Mouse (Mus musculus) hindbrain, embryonic 13.5 days (tissue): ENCODE measurements at regions not wholly inside any gene's neighbourhood (a gene's known extent, or its start where the extent isn't known, plus 50 kb on each side); places are given as distances from the start of the nearest gene placed in this dataset.

ENCODE experiments used
- ATAC-seq: fragments of 200-750 bp; cut with Nextera tagmentation; 2 replicates; pipeline ENCODE4 v1.8.0; 2017; ENCODE audit warnings: moderate TSS enrichment; ENCODE audit not compliant: low FRiP score
- H3K27ac ChIP-seq: fragments of 300-500 bp; sonication (generic); 2 replicates; pipeline ENCODE4 v1.5.1; 2015; ENCODE audit warnings: inconsistent platforms, mild to moderate bottlenecking, moderate library complexity
- H3K27me3 ChIP-seq: fragments of 300-500 bp; sonication (generic); 2 replicates; pipeline ENCODE4 v1.6.1; 2015; ENCODE audit warnings: mild to moderate bottlenecking, inconsistent platforms
- H3K36me3 ChIP-seq: fragments of 300-500 bp; sonication (generic); 2 replicates; pipeline ENCODE4 v1.6.1; 2015; ENCODE audit warnings: mild to moderate bottlenecking, inconsistent platforms
- H3K4me1 ChIP-seq: fragments of 300-500 bp; sonication (generic); replicated peaks from 2 replicates; pipeline ENCODE4 v1.6.1; 2015; ENCODE audit warnings: inconsistent platforms
- H3K4me2 ChIP-seq: fragments of 300-500 bp; sonication (generic); 2 replicates; pipeline ENCODE4 v1.6.1; 2015; ENCODE audit warnings: inconsistent platforms, mild to moderate bottlenecking, moderate library complexity
- H3K4me3 ChIP-seq: fragments of 300-500 bp; sonication (generic); 2 replicates; pipeline ENCODE4 v1.5.1; 2015; ENCODE audit warnings: mild to moderate bottlenecking, inconsistent platforms
- H3K9ac ChIP-seq: fragments of 300-500 bp; sonication (generic); 2 replicates; pipeline ENCODE4 v1.6.1; 2015; ENCODE audit warnings: mild to moderate bottlenecking, inconsistent platforms
- H3K9me3 ChIP-seq: fragments of 300-500 bp; sonication (generic); 2 replicates; pipeline ENCODE4 v1.6.1; 2016; ENCODE audit warnings: inconsistent platforms
- WGBS: fragments of 180-500 bp; shearing (Covaris S2); methylation state at CpG from one replicate; pipeline ENCODE4 v1.1.7; 2015; 5-methylcytosine and 5-hydroxymethylcytosine counted together

- Histone ChIP-seq H3K36me3 (no peaks in the 10 kb centered on the region), H3K9ac (no peak overlapping the region), H3K27ac (no peak overlapping the region), H3K9me3 (no peaks in the 10 kb centered on the region), H3K4me3 (no peak overlapping the region), H3K4me1 (no peaks in the 10 kb centered on the region; the same call in 1 of the 2 replicates), H3K27me3 (no peaks in the 10 kb centered on the region), H3K4me2 (no peak overlapping the region)
- no peak for ATAC-seq
- 71% methylated on average over 8 of the region's 8 CpGs for WGBS
Observed at GRCm38 (mm10) chr9:68402176-68402845, 251.3 kb upstream of the Rora start.

DNA sequence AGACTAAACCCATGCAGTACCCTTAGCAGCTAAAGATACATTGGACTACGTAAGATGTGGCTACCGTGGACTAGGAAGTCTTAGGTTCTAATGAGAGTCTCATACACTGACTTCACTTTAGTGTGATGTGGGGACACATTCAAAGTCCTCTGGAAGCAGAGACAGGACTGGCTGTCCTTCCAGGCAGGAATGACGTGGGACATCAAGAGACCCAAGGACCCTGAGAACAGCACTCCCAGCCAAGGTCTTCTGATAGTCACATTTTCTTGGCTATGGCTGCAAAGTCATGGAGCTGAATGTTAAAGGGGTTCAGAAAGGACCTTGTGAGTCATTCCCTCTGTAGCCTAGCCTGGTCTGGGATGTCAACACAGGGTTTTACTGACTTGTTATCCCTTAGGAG lies 250.6 kb upstream of the Rora start:
- no peak for ATAC-seq

DNA sequence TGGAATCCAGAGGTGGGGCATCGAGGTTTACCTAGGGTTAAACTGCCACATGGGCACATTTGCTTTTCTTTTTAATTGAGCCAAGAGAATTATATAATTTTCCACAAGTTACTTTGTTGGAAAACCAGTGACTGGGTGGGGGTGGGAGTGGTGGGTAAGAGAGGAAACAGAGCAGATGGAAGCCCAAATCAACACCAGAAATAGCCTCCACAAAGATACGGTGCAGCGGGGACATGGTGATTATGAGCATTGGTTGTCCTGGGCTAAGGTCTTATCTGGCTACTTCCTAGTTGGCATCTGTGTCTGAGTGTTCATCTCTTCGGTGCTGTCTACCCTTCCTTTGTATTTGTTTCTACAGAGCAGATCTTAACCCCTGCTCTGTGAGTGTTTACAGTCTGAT lies 250.1 kb upstream of the Rora start:
- Histone ChIP-seq H3K9me3 (no peaks in the 10 kb centered on the region), H3K27me3 (no peaks in the 10 kb centered on the region), H3K36me3 (no peaks in the 10 kb centered on the region), H3K4me2 (no peak overlapping the region), H3K4me1 (no peaks in the 10 kb centered on the region; the same call in 1 of the 2 replicates), H3K27ac (no peak overlapping the region), H3K4me3 (no peak overlapping the region), H3K9ac (no peak overlapping the region)
- 90% methylated on average over 4 of the region's 4 CpGs for WGBS
- ATAC-seq, result no peak

More for the DNA sequence above, 250.6 kb upstream of the Rora start:
- Histone ChIP-seq H3K4me1 (no peaks in the 10 kb centered on the region; the same call in 1 of the 2 replicates), H3K27ac (no peak overlapping the region), H3K4me2 (no peak overlapping the region), H3K9ac (no peak overlapping the region), H3K9me3 (no peaks in the 10 kb centered on the region), H3K4me3 (no peak overlapping the region), H3K27me3 (no peaks in the 10 kb centered on the region), H3K36me3 (no peaks in the 10 kb centered on the region)
- 93% methylated on average over 3 of the region's 3 CpGs for WGBS

DNA sequence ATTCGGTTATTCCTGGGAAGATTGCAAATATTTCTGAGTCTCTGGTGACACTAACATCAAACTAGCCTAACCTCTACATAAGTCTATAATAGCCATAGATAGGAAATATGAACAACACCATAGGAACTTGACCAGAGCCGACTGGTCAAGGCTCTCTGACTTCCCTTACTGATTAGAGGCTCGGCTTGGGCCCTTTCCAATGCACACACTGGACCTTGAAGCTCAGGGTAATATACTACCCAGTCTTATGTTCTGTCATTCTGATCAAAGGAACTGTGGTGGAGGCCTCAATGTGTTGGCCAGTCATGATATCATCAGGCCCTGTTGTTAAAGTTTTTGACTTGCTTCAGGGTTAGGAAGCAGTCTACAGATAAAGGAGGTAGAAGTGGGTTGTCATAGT lies 243.8 kb upstream of the Rora start:
- Histone ChIP-seq H3K9ac (no peak overlapping the region), H3K27ac (no peak overlapping the region), H3K9me3 (no peaks in the 10 kb centered on the region), H3K4me3 (no peak overlapping the region), H3K36me3 (no peaks in the 10 kb centered on the region), H3K4me2 (no peak overlapping the region), H3K27me3 (no peaks in the 10 kb centered on the region), H3K4me1 (no peaks in the 10 kb centered on the region)
- ATAC-seq, result no peak
- WGBS, result 91% methylated on average over 3 of the region's 3 CpGs

GRCm38 (mm10) chr9:68426286-68426685 lies 227.3 kb upstream of the Rora start:
- Histone ChIP-seq H3K27me3 (no peaks in the 10 kb centered on the region), H3K27ac (no peak overlapping the region), H3K4me3 (no peak overlapping the region), H3K9ac (no peak overlapping the region), H3K4me1 (no peaks in the 10 kb centered on the region), H3K9me3 (no peaks in the 10 kb centered on the region), H3K4me2 (no peak overlapping the region), H3K36me3 (no peaks in the 10 kb centered on the region)
- 86% methylated on average over 2 of the region's 2 CpGs for WGBS
- no peak for ATAC-seq

DNA sequence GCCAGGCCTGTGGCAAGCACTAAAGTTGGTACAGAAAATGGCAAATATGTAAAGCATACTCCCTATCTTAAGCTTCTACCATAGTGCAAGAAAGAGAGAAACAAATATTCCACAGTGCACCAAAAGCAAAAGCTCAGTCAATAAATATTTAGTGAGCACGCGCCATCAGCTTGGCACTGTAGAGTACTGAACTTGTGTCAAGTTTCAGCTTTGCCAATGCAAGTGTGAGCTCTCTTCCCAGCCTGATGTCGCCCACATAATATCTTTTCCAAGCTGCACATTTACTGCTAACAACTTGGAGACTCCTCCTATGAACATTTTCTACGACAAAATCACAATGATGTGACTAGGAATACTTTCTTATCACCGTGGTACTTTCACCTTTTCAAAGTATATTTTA lies 190.8 kb upstream of the Rora start:
- Histone ChIP-seq H3K9ac (no peak overlapping the region), H3K36me3 (no peaks in the 10 kb centered on the region), H3K4me1 (no peaks in the 10 kb centered on the region), H3K27me3 (no peaks in the 10 kb centered on the region), H3K4me2 (no peak overlapping the region), H3K4me3 (no peak overlapping the region), H3K9me3 (no peaks in the 10 kb centered on the region), H3K27ac (no peak overlapping the region)
- WGBS, result 94% methylated on average over 5 of the region's 5 CpGs
- no peak for ATAC-seq

DNA sequence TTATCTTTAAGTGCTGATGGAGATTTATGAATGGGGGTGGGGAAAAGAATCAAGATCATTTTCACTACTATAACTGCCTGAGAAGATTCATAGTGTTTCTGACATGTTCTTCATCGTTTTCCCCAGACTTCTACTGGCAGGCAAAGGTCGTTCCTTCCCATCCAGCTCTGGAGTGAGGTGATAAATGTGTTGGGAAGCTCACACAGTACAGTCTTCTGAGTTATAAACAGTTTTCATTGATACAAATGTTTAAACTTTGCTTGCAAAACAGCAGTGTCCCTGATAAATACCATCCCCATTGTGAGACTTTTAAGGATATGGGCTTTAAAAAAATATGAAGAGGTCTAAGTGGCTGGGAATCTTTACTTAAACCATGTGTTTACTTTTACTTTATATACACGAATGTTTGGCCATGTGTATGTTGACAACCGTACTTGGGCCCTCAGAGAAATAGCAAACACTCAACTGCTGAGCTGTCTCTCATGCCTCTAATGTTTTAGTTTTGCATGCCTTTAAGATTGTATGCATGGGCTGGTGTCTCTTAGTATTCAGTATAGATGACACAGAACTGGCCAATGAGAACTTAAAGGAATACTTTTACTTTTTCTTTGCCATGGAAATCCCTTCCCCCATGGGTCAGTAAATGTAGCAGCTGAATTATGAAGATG lies 189.8 kb upstream of the Rora start:
- no peaks in the 10 kb centered on the region for H3K9me3 ChIP-seq
- no peak overlapping the region for H3K4me3 ChIP-seq
- H3K4me2 ChIP-seq, result no peak overlapping the region
- H3K27ac ChIP-seq, result no peak overlapping the region
- no peaks in the 10 kb centered on the region for H3K4me1 ChIP-seq
- no peaks in the 10 kb centered on the region for H3K36me3 ChIP-seq
- no peaks in the 10 kb centered on the region for H3K27me3 ChIP-seq
- H3K9ac ChIP-seq, result no peak overlapping the region
- WGBS, result 79% methylated on average over 4 of the region's 4 CpGs
- no peak for ATAC-seq

- 83% methylated on average over 5 of the region's 5 CpGs for WGBS
- no peaks in the 10 kb centered on the region for H3K36me3 ChIP-seq
Observed at GRCm38 (mm10) chr9:68466671-68467070, 186.9 kb upstream of the Rora start.

DNA sequence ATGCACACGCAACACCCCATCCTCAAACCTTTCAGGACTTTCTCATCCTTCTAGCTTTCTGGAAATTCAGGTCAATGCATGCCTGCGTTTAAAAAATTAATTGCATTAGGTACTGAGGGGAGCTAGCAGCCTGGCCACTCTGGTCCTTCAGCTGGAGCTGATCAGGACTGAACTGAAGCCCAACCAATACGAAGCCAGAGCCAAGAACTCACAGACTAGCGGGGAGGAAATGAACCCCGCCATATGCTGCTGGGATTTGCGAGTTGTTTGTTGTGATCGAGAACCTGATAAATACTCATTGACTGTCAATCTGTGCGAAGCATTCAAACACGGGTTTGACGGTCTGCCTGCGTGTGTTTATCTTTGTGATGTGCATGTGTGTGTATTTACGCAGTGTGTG lies 177.2 kb upstream of the Rora start:
- Histone ChIP-seq H3K4me3 (no peak overlapping the region), H3K27ac (no peak overlapping the region), H3K27me3 (no peaks in the 10 kb centered on the region), H3K4me1 (peaks cover 2% of the 10 kb centered on the region; the same call in 1 of the 2 replicates), H3K9ac (no peak overlapping the region), H3K9me3 (no peaks in the 10 kb centered on the region), H3K36me3 (no peaks in the 10 kb centered on the region), H3K4me2 (no peak overlapping the region)
- 92% methylated on average over 12 of the region's 12 CpGs for WGBS
- no peak for ATAC-seq

More at GRCm38 (mm10) chr9:68466671-68467070, 186.9 kb upstream of the Rora start:
- Histone ChIP-seq H3K9me3 (no peaks in the 10 kb centered on the region), H3K27ac (no peak overlapping the region), H3K4me1 (no peaks in the 10 kb centered on the region), H3K27me3 (no peaks in the 10 kb centered on the region), H3K9ac (no peak overlapping the region), H3K4me2 (no peak overlapping the region), H3K4me3 (no peak overlapping the region)
- ATAC-seq, result no peak

- Histone ChIP-seq H3K4me1 (peaks cover 2% of the 10 kb centered on the region; the same call in 1 of the 2 replicates), H3K9me3 (no peaks in the 10 kb centered on the region), H3K4me2 (no peak overlapping the region), H3K9ac (no peak overlapping the region), H3K36me3 (no peaks in the 10 kb centered on the region), H3K27me3 (no peaks in the 10 kb centered on the region), H3K27ac (no peak overlapping the region), H3K4me3 (no peak overlapping the region)
- no peak for ATAC-seq
- 58% methylated on average over 3 of the region's 3 CpGs for WGBS
Observed at GRCm38 (mm10) chr9:68477466-68477865, 176.1 kb upstream of the Rora start.

DNA sequence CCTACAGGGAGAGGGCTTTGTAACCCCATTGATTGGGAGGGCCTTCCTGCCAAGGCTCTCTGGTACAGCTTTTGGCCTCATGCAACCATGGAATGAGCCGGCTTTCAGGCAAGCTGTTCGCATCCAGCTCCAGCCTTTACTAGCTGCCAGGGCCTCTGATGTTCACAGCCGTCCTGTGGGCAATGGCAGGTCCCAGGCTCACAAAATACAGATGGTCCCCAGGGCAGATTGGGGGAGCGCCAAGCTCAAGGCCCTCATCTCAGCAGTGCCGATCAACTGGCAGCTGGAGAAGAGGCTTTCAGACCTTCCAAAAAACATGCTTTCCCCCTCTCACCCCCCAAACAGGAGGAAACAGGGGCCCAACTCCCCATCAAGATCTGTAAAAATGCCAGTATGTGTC lies 166.9 kb upstream of the Rora start:
- Histone ChIP-seq H3K9ac (no peak overlapping the region), H3K27ac (no peak overlapping the region), H3K9me3 (no peaks in the 10 kb centered on the region), H3K4me1 (no peaks in the 10 kb centered on the region), H3K4me3 (no peak overlapping the region), H3K36me3 (no peaks in the 10 kb centered on the region), H3K27me3 (no peaks in the 10 kb centered on the region), H3K4me2 (no peak overlapping the region)
- 87% methylated on average over 5 of the region's 5 CpGs for WGBS
- no peak for ATAC-seq

GRCm38 (mm10) chr9:68491151-68491550 lies 162.4 kb upstream of the Rora start:
- no peaks in the 10 kb centered on the region for H3K4me1 ChIP-seq
- no peaks in the 10 kb centered on the region for H3K9me3 ChIP-seq
- no peak overlapping the region for H3K4me2 ChIP-seq
- H3K27ac ChIP-seq, result no peak overlapping the region
- no peaks in the 10 kb centered on the region for H3K27me3 ChIP-seq
- WGBS, result 90% methylated on average over 2 of the region's 2 CpGs
- H3K36me3 ChIP-seq, result no peaks in the 10 kb centered on the region
- no peak overlapping the region for H3K9ac ChIP-seq
- ATAC-seq, result no peak
- no peak overlapping the region for H3K4me3 ChIP-seq

GRCm38 (mm10) chr9:68521218-68521617 lies 132.4 kb upstream of the Rora start:
- 43% methylated on average over 5 of the region's 5 CpGs for WGBS
- Histone ChIP-seq H3K4me2 (no peak overlapping the region), H3K36me3 (no peaks in the 10 kb centered on the region), H3K4me3 (no peak overlapping the region), H3K27ac (no peak overlapping the region), H3K9me3 (no peaks in the 10 kb centered on the region), H3K4me1 (peaks cover 10% of the 10 kb centered on the region; the same call in 1 of the 2 replicates), H3K9ac (no peak overlapping the region), H3K27me3 (no peaks in the 10 kb centered on the region)
- no peak for ATAC-seq
